Mouse (Mus musculus) heart, embryonic 10.5 days (tissue): ENCODE results near the gene Tmem202. TPM values are rescaled to one million over a fixed set of nuclear protein-coding genes. Genes with fewer than 3 reads are reported as not detected.

Source experiments
- DNase-seq: peaks from one replicate; pipeline ENCODE4 v3.0.0-alpha.2; 2017; ENCODE audit warnings: low spot score
- H3K27ac ChIP-seq: fragments of 300-500 bp; sonication (generic); 2 replicates; pipeline ENCODE4 v1.5.1; 2016; ENCODE audit warnings: mild to moderate bottlenecking
- H3K27me3 ChIP-seq: fragments of 300-500 bp; sonication (generic); 2 replicates; pipeline ENCODE4 v1.6.1; 2016; ENCODE audit warnings: mild to moderate bottlenecking; ENCODE audit not compliant: poor library complexity, insufficient read depth, severe bottlenecking
- H3K36me3 ChIP-seq: fragments of 300-500 bp; sonication (generic); 2 replicates; pipeline ENCODE4 v1.6.1; 2016; ENCODE audit warnings: mild to moderate bottlenecking, moderate library complexity
- H3K4me1 ChIP-seq: fragments of 300-500 bp; sonication (generic); 2 replicates; pipeline ENCODE4 v1.6.1; 2016; ENCODE audit warnings: mild to moderate bottlenecking
- H3K4me3 ChIP-seq: fragments of 300-500 bp; sonication (generic); 2 replicates; pipeline ENCODE4 v1.5.1; 2016; ENCODE audit warnings: mild to moderate bottlenecking, moderate library complexity
- H3K9me3 ChIP-seq: fragments of 300-500 bp; sonication (generic); 2 replicates; pipeline ENCODE4 v1.6.1; 2016; ENCODE audit warnings: mild to moderate bottlenecking, moderate library complexity
- WGBS: fragments of 180-500 bp; shearing (Covaris S2); methylation state at CpG from one replicate; pipeline ENCODE4 v1.1.7; 2016; 5-methylcytosine and 5-hydroxymethylcytosine counted together
- polyA plus RNA-seq: library from polyadenylated mRNA; unstranded; fragments of >200 nt; fragmentation: Nextera tagmentation; extraction: Ambion mirVana; gene quantifications from 2 replicates; pipeline ENCODE4 v1.2.1, GENCODE M21; 2016

Tmem202 gene
- polyA plus RNA-seq, 1 experiment from 2014 or later = 0.11 TPM

DNA sequence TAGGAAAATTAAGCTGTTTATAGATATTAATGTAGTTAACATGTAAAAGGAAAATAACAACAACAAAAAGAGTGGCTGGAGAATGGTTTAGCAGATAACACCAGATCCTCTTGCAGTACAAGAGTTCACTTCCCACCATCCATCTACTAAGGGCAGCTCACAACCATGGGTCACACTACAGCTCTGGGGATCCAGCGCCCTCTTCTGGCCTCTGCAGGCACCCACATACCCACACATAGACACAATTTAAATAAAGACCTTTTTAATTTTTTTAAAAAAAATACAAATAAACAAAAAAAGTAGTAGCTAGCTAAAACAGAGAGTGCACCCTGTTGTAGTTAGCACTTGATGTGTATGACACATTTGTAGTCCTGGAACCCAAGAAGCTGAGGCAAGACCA is 57.2 kb downstream of the Tmem202 start:
- H3K27ac ChIP-seq = no peak overlapping the region
- DNase-seq = no peak
- peaks cover 13% of the 10 kb centered on the region; the same call in 1 of the 2 replicates for H3K4me1 ChIP-seq
- H3K27me3 ChIP-seq = no peaks in the 10 kb centered on the region
- no peak overlapping the region for H3K4me3 ChIP-seq
- WGBS = 44% methylated on average over 1 of the region's 1 CpGs
- H3K36me3 ChIP-seq = peaks cover 4% of the 10 kb centered on the region; the same call in 1 of the 2 replicates
- no peaks in the 10 kb centered on the region for H3K9me3 ChIP-seq

DNA sequence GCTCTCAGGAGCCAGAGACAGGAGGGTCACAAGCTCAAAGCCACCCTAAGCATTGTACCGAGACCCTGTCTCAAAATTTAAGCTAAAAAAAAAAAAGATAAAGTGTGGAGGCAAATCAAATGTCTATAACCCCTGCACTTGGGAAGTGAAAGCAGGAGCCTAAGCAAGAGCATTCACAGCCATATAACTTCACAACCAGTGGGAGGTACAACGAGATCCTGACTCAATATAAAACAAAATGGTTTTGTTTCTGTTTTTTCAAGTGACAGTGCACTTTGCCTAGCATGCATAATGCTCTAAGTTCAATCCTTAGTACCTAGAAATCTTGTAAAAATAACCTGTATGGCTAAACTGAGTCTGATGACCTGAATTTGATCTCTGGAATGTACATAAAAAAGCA is 63.0 kb downstream of the Tmem202 start:
- H3K9me3 ChIP-seq = no peaks in the 10 kb centered on the region
- peaks cover 37% of the 10 kb centered on the region for H3K36me3 ChIP-seq
- H3K4me1 ChIP-seq = no peaks in the 10 kb centered on the region; the same call in 1 of the 2 replicates
- H3K4me3 ChIP-seq = no peak overlapping the region
- H3K27ac ChIP-seq = no peak overlapping the region
- 93% methylated on average over 2 of the region's 2 CpGs for WGBS
- H3K27me3 ChIP-seq = no peaks in the 10 kb centered on the region
- no peak for DNase-seq

DNA sequence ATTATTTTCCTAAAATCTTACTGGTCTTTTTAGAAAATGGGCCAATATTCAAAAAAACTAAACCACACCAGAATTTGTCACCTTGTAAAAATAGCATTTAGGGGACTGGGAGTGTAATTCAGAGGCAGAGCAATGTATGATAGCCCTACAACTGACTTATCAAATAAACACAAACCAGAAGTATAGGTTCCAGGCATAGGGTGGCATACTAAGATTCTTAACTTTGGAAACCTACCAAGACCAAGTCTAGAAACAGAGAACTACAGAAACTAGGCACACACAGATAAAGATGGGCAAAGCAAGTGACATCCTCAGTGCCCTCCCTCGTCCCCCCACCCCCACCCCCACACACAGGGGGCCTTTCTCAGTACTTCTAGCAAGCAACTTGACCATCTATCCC is 64.8 kb downstream of the Tmem202 start:
- Histone ChIP-seq H3K27ac (no peak overlapping the region), H3K9me3 (no peaks in the 10 kb centered on the region), H3K27me3 (no peaks in the 10 kb centered on the region), H3K36me3 (peaks cover 40% of the 10 kb centered on the region), H3K4me1 (no peaks in the 10 kb centered on the region; the same call in 1 of the 2 replicates), H3K4me3 (no peak overlapping the region)
- DNase-seq = no peak
- WGBS = 81% methylated on average over 1 of the region's 1 CpGs

DNA sequence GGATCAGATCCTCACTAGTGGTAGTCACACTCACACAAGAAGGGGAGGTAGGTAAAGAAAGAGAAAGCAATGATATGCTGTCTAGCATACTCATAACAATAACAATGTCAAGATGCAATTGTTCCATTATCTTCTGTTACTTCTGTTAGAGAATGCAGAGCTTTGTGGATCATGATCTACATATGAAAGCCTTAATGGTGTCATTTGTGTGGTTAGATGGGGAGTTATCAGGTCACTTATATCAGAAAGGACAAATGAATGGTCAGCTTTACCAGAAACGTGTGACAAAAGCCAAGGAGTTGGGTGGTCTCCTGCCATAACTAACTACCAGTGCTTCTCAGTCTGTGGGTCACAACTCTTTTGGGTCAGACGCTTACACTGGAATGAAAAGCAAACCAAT is 66.5 kb downstream of the Tmem202 start:
- H3K4me1 ChIP-seq = no peaks in the 10 kb centered on the region; the same call in 1 of the 2 replicates
- H3K4me3 ChIP-seq = no peak overlapping the region
- DNase-seq = no peak
- no peaks in the 10 kb centered on the region for H3K27me3 ChIP-seq
- 81% methylated on average over 2 of the region's 2 CpGs for WGBS
- H3K27ac ChIP-seq = no peak overlapping the region
- H3K36me3 ChIP-seq = peaks cover 38% of the 10 kb centered on the region
- no peaks in the 10 kb centered on the region for H3K9me3 ChIP-seq

DNA sequence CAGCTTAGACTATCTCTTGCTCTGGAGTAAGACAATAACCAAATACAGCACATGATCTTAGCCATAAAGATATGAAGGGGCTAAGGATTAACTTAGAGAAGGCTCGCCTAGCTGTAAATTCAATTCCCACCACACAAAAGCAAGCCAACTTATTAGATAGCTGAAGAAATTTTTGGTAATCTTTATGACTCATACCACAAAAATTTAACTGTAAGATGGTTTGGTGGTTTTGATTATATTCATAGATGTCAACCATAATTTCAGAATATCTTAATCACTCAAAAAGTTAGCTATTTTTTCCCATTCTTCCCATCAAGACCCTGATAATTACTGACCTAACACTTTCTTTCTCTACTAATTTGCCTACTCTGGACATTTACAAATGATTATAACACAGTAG is 70.2 kb downstream of the Tmem202 start:
- no peaks in the 10 kb centered on the region for H3K27me3 ChIP-seq
- H3K4me1 ChIP-seq = no peaks in the 10 kb centered on the region
- peaks cover 26% of the 10 kb centered on the region for H3K36me3 ChIP-seq
- no peak overlapping the region for H3K4me3 ChIP-seq
- no peaks in the 10 kb centered on the region for H3K9me3 ChIP-seq
- 95% methylated on average over 1 of the region's 1 CpGs for WGBS
- H3K27ac ChIP-seq = no peak overlapping the region
- DNase-seq = no peak

Other genes with a start within 250 kb of the Tmem202 start
- gene Adpgk, start 248.3 kb downstream of the Tmem202 start, polyA plus RNA-seq = 31.7 and 38.4 TPM in 2 replicates
- gene Bbs4, start 186.3 kb downstream of the Tmem202 start, polyA plus RNA-seq = 8.6 and 9.6 TPM in 2 replicates
- gene Arih1, start 53.2 kb downstream of the Tmem202 start, polyA plus RNA-seq = 16.4 and 22.2 TPM in 2 replicates
- 63.6 and 67.8 TPM in 2 replicates for gene Hexa, start 307 bp downstream of the Tmem202 start, polyA plus RNA-seq
- gene Celf6, start 38.1 kb upstream of the Tmem202 start, polyA plus RNA-seq = 0.06 TPM in 1 of 2 replicates, not detected in the other
- gene Parp6, start 77.4 kb upstream of the Tmem202 start, polyA plus RNA-seq = 19.3 and 23.9 TPM in 2 replicates
- 2,435 and 2,436 TPM in 2 replicates for gene Pkm, start 116.5 kb upstream of the Tmem202 start, polyA plus RNA-seq
- gene Gramd2, start 140.3 kb upstream of the Tmem202 start, polyA plus RNA-seq = 0.10 and 0.18 TPM in 2 replicates
- 12.4 and 14.4 TPM in 2 replicates for gene Senp8, start 210.9 kb upstream of the Tmem202 start, polyA plus RNA-seq
- 9.5 and 10.2 TPM in 2 replicates for gene Myo9a, start 211.0 kb upstream of the Tmem202 start, polyA plus RNA-seq